Mouse (Mus musculus): ENCODE measurements around the gene Cers5.
A peak's percentile ranks its signal among the peaks of the same experiment; 100 is the strongest.
"Not testable (repeated sequence)": the region's sequence is repeated elsewhere in the genome, so short reads cannot be mapped to it uniquely, and the experiment has no call there.

Gene Cers5

DNA sequence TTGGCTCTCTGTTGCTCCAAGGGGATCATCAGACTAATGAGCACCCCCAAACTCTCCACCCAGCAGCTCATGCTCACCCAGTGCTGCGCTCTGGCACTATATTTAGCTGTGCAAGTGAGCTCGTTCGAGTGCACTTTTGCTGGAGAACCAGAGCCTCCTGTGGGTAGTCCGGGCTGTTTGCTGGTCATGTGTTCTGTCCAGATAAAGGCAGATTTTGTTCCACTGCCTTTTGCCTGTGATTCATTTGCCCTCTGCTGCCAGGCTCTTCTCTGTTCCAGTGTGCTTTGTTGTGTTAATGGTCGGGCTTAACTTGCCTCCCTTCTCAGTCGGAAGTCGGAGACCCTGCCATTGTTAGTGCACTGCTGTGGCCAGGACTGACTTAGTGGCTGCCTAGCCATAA is 67.8 kb downstream of the Cers5 start:
- DNase-seq (ENCODE audit: low spot score) = no peak

GRCm38 (mm10) chr15:99704041-99704681 is 68.5 kb downstream of the Cers5 start:
- DNase-seq (ENCODE audit: low spot score) = no peak

DNA sequence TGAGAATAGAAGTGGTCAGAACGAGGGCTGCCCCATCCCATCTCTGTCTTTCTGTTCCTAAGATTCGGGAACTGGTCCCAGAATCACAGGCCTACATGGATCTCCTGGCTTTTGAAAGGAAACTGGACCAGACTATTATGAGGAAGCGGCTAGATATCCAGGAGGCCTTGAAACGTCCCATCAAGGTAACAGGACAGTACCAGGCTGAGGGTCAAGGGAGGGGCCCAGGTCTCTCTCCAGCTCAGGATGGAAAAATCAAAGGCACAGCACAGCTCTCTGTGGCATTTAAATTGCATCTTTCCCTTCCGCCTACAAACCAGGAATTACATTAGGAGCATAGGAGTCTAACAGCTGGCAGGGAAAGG is 69.0 kb downstream of the Cers5 start:
- DNase-seq (ENCODE audit: low spot score) = no peak

DNA sequence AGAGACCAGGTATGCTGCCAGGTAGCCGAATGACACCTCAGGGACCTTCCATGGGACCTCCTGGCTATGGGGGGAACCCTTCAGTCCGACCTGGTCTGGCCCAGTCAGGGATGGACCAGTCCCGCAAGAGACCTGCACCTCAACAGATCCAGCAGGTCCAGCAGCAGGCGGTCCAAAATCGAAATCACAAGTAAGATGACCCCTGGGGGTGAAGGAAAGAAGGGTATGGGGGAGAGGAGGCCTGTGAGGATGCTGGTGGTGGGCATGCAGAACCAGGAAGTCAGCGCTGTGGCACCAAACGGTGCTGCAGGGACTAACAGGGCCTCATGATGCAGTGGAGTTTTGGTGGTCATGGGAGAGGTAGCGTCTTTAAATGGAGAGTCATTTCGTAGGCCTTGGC is 69.6 kb downstream of the Cers5 start:
- no peak for DNase-seq (ENCODE audit: low spot score)

DNA sequence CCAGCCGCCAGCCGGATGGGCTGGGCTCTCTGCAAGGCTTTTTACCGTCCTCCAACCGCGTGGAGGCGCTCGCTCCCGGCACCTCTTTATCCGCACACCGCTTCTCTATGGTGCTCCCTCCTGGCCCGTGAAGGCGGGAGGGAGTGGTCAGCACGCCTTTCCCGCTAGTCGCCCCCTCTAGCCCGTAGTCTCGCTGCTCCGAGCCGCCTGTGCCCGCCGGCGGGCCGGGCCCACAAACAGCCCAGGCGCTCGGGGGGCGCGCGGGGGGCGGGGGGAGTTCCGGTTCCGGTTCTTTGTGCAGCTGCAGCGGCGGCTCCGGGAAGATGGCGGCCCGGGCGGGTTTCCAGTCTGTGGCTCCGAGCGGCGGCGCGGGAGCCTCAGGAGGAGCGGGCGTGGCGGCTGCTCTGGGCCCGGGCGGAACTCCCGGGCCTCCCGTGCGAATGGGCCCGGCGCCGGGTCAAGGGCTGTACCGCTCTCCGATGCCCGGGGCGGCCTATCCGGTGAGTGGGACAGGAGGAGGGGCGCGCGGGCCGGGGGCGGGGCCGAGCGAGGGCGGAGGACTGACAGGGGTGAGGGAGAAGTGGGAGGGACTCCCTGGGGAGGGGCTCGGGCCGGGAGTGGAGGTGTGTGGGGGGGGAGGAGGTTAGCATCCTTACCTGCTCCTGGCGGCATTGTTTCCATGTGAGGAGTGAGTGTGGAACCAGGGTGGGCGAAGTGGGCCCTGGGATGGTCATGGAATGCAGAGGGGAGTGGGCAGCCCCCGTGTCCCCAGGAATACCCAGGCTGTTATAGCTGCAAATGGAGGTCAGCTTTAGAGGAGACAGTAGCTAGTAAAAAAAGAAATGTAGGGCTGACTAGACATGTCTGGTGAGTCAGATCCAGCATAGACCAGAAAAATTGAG is 70.4 kb downstream of the Cers5 start, which contains the start of gene Smarcd1:
Smarcd1 (plus strand) TSS at position 131 of the 902 bp plus-strand sequence.
- DNase-seq (ENCODE audit: low spot score) = peak; percentile 95

GRCm38 (mm10) chr15:99701640-99701998 is 71.1 kb downstream of the Cers5 start:
- not testable (repeated sequence) for DNase-seq (ENCODE audit: low spot score)

DNA sequence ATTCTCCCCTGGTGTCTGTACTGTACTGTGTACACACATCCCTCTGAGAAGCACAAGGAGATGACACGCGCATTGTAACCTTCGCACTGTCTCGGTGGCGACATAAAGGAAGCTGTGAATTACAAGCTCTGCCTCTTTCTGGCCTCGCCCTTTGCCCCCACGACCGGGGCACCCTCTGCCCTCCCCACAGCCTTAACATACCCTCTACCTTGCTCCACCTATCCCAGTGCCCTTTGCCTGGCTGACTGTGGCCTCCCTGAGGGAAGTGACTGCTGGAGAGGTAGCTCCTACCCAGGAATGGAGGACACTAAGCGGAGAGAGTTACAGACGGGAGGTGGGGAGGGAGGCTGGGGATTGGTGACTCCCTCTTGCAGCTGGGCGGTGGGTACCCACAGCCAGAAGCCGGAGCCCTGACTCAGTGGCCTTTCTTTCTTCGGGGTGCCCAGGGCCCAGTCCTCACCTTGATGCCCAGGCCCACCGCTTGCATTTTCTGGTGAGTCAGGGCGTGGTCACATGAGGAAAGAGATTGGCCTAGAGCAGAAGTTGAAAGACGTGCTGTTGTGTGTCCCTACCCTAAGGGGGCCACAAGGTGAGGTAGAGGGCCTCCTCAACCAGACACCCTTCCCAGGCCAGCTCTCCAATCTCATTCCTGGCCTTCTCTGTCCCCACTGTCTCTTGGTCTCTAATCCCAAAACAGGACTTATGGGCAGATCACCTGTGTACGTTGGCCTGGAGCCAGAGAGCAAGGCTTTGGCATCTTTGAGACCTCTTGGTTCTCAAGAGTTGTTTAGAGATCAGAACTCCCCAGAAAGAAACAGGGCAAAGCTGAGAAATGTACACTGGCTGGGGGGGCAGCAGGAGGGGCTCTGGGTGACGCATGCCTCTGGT is 72.2 kb downstream of the Cers5 start:
- no peak for DNase-seq (ENCODE audit: low spot score)

DNA sequence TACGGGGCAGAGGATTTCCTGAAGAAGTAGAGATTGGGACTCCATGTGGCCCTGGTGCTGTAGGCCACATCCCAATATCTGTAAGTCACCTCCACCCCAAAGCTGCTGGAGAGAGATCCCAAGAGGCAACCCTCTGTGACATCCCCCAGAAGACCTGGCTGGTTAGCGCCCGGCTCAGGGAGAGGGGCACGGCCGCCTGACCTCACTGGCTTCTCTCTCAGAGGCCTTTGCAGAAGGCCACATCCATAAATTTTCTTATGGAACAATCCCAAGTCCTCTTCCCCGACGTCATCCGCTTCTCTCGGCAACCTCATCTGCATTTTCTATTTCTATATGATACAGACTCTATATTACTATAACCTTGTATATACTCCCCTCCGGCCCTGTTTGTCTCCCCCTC is 73.0 kb downstream of the Cers5 start:
- no peak for DNase-seq (ENCODE audit: low spot score)

GRCm38 (mm10) chr15:99698533-99699085 is 74.1 kb downstream of the Cers5 start:
- DNase-seq (ENCODE audit: low spot score) = no peak

- no peak for DNase-seq (ENCODE audit: low spot score)
Observed at GRCm38 (mm10) chr15:99697309-99697708, 75.4 kb downstream of the Cers5 start.

DNA sequence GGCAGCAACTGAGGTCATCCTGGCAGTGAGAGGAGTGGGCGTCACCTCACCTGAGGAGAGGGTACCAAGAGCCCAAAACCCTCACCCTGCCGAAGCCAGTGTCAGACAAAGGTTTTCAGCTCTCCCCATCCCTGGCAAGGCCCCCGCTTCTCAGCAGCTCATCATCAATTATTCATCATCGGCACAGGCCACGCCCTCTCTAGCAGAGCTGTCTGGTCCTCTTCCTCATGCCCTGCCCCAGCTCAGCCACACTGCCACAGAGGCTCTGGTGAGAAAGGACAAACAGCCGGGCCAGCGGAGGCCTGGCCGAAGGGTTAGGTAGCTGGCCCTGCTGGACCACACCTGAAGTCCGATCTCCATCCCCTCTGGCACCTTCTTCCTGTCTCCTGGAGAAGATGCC is 80.7 kb downstream of the Cers5 start:
- DNase-seq (ENCODE audit: low spot score) = no peak

GRCm38 (mm10) chr15:99690924-99691323 is 81.8 kb downstream of the Cers5 start:
- DNase-seq (ENCODE audit: low spot score) = no peak

DNA sequence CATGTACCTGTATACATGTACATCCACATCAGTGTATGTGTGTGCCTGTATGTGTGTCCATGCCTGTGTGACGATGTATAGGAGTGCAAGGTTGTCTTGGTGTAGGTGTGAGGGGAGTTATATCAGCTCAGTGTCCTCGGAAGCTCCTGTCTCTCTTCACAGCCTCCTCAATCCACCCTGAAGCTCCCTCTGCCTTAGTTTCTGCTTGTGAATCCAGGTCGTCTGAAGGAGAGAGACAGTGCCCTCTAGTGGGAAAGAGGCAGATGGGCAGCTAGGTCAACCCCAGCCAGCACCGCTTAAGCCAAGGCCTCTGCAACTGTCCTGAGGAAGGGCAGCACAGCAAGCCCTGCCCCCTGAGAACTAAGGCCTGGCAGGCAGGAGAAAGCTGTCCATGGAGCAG is 84.0 kb downstream of the Cers5 start:
- no peak for DNase-seq (ENCODE audit: low spot score)

All from urinary bladder, postnatal 25 days (tissue).